Mouse (Mus musculus) kidney, adult 9 months (tissue): ENCODE measurements around the gene N4bp3.
"Not testable (repeated sequence)": the region's sequence is repeated elsewhere in the genome, so short reads cannot be mapped to it uniquely, and the experiment has no call there.

Source experiments
- DNase-seq: peaks from one replicate; pipeline ENCODE4 v3.0.0; 2022

N4bp3 gene

GRCm38 (mm10) chr11:51652889-51653418 lies 2.3 kb upstream of the N4bp3 start:
- DNase-seq = peak; percentile 60

DNA sequence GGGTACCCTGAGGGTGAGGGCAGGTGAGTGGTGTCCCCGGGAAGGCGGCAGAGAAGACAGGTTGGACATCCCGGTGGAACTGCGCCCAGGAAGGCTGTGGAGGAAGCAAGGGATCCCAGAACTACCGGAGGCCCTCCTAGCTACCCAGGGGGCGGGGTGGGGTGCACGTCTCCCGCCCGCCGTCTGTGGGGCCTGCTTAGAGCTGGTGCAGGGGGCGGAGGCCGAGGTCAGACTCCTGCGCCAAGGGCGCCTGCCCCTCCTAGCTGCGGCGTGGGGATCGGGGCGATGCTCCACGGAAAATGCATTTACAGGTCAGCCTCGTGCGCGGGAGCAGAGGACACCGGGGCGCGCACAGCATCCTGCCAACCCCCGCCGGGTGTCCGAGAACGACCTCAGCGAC lies 381 bp downstream of the N4bp3 start:
- DNase-seq = no peak

DNA sequence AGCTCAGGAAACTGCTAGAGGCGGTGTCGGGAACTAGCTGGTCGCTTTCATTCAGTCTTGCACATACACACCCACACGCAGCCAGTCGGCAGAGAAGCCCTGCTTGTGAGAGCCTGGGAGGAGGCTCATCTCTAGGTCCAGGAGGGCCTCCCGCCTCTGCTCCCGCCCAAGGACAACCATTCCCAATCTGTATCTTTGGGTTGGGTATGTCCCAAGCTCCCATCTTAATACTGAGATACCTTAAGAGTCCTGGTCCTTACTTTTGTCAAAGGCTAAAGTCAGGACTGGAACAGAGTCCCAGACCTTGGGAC lies 798 bp downstream of the N4bp3 start:
- no peak for DNase-seq

DNA sequence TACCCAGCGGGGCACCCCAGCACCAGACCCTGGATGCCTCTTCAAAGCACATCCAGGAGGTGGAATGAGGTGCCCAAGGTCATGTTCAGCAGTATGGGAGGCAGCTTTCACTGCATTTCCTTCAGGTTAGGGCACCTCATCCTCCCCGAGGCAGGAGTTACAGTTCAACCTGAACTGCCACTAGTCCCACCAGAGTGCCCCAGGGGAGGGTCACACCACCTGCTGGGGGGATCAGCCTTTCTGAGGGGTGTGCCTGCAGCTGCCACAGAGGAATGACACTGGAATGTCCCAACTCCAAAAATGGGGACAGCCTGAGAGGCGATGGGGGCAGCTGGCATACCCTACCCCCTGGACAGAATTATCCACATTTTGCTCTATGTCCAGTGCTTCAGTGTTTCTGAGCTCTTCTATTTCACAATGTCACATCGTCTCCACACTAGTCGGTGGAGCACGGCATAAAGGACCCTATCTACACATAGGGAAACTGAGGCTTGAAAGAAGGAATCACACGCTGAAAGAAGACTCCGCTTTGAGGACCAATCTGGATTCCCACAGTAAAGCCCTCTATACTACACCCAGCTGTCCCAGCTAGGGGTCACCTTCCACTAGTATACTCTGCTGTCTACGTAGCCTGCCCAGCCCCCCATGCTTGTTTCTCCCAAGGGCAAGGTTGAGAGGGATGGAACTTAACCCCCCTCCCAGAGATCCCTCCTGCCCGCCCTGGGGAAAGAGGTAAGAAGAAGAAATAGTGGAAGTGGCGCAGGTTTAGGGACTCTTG lies 1.3 kb downstream of the N4bp3 start:
- DNase-seq = no peak

GRCm38 (mm10) chr11:51648566-51648965 lies 2.1 kb downstream of the N4bp3 start:
- peak; percentile 36 for DNase-seq

- peak; percentile 66 for DNase-seq
Observed at GRCm38 (mm10) chr11:51646751-51647667, 3.6 kb downstream of the N4bp3 start.

GRCm38 (mm10) chr11:51646245-51646644 lies 4.4 kb downstream of the N4bp3 start:
- DNase-seq = no peak

- no peak for DNase-seq
Observed at GRCm38 (mm10) chr11:51645293-51645692, 5.3 kb downstream of the N4bp3 start.

- no peak for DNase-seq
Observed at GRCm38 (mm10) chr11:51644217-51644616, 6.4 kb downstream of the N4bp3 start.

GRCm38 (mm10) chr11:51643761-51644160 lies 6.9 kb downstream of the N4bp3 start:
- DNase-seq = no peak

DNA sequence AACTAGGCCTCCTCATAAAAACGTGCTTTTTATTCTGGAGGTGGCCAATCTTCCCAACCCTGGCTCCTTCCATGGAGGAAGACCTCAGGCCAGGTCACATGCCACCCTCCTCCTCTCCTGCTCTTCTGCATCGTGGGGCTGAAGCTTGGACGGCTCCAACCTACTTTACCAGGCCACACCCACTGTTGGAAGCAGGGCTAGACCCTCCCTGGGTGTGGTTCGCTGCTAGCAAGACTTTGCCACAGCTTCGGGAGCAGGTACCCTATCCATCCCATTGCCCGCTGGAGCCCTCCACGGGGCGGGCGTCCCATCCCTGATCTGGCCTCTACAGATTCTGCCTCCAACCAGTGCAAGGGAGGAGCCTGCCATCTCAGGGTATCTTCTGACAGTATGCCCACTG lies 7.4 kb downstream of the N4bp3 start:
- DNase-seq = no peak

GRCm38 (mm10) chr11:51640748-51641147 lies 9.9 kb downstream of the N4bp3 start:
- DNase-seq = no peak

GRCm38 (mm10) chr11:51638497-51638896 lies 12.1 kb downstream of the N4bp3 start:
- DNase-seq = no peak

GRCm38 (mm10) chr11:51637971-51638414 lies 12.6 kb downstream of the N4bp3 start:
- DNase-seq = peak; percentile 39

GRCm38 (mm10) chr11:51636323-51636684 lies 14.3 kb downstream of the N4bp3 start:
- DNase-seq = peak; percentile 82

DNA sequence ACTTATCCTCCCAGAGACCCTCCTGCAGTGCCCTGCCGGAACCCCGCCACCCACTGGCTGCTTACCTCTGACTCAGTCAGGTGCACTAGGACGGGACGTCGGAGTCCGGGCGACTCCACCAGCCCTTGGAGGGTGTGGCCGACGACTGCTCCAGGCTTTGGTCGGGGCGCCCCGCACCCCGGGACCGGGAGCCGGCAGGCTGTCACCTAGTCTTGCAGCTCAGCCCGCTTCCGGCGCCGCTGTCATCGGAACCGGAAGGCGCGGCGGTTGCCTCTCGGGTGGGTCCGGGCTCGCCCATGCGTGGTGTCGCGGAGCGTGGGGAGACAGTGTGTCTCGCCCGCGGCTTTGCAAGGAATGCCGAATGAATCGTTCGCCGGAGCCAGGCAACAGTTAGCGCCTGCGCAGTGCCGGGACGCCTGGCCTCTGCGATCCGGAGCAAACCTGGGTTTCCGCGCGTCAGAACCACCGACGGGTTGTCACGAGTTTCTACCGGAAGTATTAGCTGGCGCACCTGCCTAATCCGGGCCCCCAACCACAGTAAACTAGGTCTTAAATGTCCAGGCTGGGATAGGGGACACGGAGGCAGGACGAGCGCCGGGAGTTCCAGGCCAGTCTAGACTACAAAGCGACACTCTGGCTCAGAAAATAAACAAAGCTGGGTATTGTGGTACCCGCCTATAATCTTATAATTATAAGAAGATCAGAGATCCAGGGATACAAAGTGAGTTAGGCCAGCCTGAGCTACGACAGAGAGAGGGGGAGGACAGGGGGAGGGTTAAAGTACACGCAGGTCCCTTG lies 14.9 kb downstream of the N4bp3 start, which contains the start of gene Rmnd5b:
TSS of gene Rmnd5b (minus strand) at position 372 of the 798 bp plus-strand sequence.
- DNase-seq = peak; percentile 92

GRCm38 (mm10) chr11:51635127-51635524 lies 15.5 kb downstream of the N4bp3 start:
- no peak for DNase-seq

- no peak for DNase-seq
Observed at GRCm38 (mm10) chr11:51633721-51634120, 16.9 kb downstream of the N4bp3 start.

GRCm38 (mm10) chr11:51633200-51633599 lies 17.4 kb downstream of the N4bp3 start:
- DNase-seq = not testable (repeated sequence)

DNA sequence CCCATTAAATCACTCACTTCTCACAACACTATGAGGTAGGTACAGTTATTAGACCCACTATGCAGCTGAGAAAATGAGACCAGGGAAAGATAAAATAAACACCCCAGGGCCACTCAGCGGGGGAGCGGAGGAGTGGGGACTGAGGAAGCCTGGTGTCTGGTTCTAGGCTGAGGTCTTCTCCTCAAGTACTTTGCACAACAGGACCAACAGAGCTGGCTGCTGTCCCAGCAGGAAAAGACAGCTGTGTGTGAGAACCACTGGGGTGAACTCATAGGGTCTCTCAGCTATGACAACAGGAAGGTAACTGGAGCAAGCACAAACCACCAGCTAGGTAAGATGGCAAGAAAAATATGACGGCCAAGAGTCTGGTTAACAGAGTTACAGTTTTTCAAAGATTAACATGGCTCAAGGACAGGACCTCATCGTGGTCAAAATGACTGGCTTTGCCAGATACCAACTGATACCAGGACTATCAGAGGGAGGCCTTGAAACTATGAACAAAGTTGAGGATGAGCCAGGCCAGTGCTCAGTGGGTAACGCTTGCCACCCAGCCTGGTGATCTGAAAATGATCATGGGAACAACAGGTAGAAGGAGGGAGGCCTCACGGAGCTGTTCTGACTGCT lies 18.4 kb downstream of the N4bp3 start:
- peak; percentile 49 for DNase-seq

DNA sequence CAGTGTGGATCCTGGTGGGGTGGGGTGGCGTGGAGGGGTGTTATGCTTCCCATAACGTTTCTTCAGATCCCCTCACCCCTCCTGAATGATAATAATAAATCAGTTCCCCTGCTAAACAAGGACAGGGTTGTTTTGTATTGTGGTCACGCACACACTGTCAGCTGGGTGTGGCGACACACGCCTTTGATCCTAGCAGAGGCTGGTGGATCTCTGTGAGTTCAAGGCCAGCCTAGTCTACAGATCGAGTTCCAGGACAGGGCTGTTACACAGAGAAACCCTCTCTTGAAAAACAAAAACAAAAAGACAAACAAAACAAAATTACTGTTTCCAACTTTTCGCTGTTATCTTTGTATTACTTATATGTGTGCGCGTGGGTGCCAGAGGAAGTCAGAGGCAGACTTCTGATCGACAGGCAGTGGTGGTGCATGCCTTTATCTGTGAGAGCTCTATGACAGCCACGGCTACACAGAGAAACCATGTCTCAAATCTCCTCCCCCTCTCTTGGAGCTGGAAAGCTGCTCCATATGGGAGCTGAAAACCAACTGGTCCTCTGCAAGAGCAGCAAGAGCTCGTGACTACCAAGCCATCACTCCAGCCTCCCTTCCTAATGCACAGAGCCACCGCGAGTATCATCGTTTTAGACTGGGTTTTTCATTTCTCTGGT lies 20.9 kb downstream of the N4bp3 start:
- DNase-seq = no peak

GRCm38 (mm10) chr11:51627907-51628306 lies 22.7 kb downstream of the N4bp3 start:
- DNase-seq = no peak
